Mouse (Mus musculus) kidney, adult 9 months (tissue): ENCODE results near the gene Slc13a4.
A peak's percentile ranks its signal among the peaks of the same experiment; 100 is the strongest.

Experiments
- DNase-seq: peaks from one replicate; pipeline ENCODE4 v3.0.0; 2022

Slc13a4 gene

GRCm38 (mm10) chr6:35254136-35254904, 53.6 kb downstream of the Slc13a4 start:
- DNase-seq: no peak

- DNase-seq: no peak
Observed at GRCm38 (mm10) chr6:35253474-35253873, 54.5 kb downstream of the Slc13a4 start.

GRCm38 (mm10) chr6:35252477-35253346, 55.2 kb downstream of the Slc13a4 start:
- peak; percentile 87 for DNase-seq

GRCm38 (mm10) chr6:35251807-35252476, 56.0 kb downstream of the Slc13a4 start:
- DNase-seq: no peak

- peak; percentile 43 for DNase-seq
Observed at GRCm38 (mm10) chr6:35245086-35245485, 62.8 kb downstream of the Slc13a4 start.

- DNase-seq: no peak
Observed at GRCm38 (mm10) chr6:35243989-35244388, 63.9 kb downstream of the Slc13a4 start.

- no peak for DNase-seq
Observed at GRCm38 (mm10) chr6:35243252-35243651, 64.7 kb downstream of the Slc13a4 start.

- DNase-seq: no peak
Observed at GRCm38 (mm10) chr6:35236108-35236785, 71.7 kb downstream of the Slc13a4 start.

GRCm38 (mm10) chr6:35229415-35229814, 78.5 kb downstream of the Slc13a4 start:
- DNase-seq: no peak

- no peak for DNase-seq
Observed at GRCm38 (mm10) chr6:35225696-35226095, 82.2 kb downstream of the Slc13a4 start.
